Mouse (Mus musculus): ENCODE data around the gene Bphl. TPM values are rescaled to one million over a fixed set of nuclear protein-coding genes. Genes with fewer than 3 reads are reported as not detected.
A peak's percentile ranks its signal among the peaks of the same experiment; 100 is the strongest.

Gene Bphl
- polyA plus RNA-seq, 1 experiment from 2014 or later = 30.3 TPM

DNA sequence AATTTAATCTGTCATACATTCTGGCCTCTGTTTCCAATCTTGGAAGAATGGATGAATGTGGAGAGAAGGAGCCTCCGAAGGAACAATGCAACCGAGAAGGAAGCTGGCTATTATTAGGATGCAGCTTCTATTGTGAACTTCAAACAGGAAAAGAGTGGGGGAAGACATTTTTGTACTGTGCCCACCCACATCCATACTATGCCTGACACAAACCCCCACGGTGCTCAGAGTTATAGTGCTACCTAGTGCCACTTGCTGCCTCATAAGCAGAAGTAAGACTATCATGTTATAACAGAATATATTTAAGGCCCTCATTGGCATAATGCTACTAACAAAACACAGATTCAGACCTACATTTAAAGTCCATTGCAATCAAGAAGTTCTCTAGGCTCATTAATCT is 52.0 kb downstream of the Bphl start:
- Histone ChIP-seq H3K4me1 (replicated peaks; ENCODE audit: control insufficient read depth, insufficient read depth, low read length) (no peaks in the 10 kb centered on the region), H3K9ac (ENCODE audit: low read depth, low read length) (no peak overlapping the region), H3K36me3 (ENCODE audit: control insufficient read depth, insufficient read depth, low read length) (no peaks in the 10 kb centered on the region), H3K4me3 (ENCODE audit: low read depth, low read length) (no peak overlapping the region), H3K4me2 (replicated peaks; ENCODE audit: low read depth, low read length) (no peak overlapping the region), H3K27me3 (ENCODE audit: control insufficient read depth, insufficient read depth, low read length) (no peaks in the 10 kb centered on the region), H3K27ac (ENCODE audit: low read depth, low read length) (peak overlapping the region; percentile 52), H3K9me3 (ENCODE audit: control insufficient read depth, low read length) (no peaks in the 10 kb centered on the region)
- ATAC-seq (ENCODE audit: low FRiP score) (no peak; the same call in 1 of the 2 replicates), DNase-seq (ENCODE audit: low spot score) (no peak)
- 58% methylated on average over 3 of the region's 3 CpGs for WGBS

DNA sequence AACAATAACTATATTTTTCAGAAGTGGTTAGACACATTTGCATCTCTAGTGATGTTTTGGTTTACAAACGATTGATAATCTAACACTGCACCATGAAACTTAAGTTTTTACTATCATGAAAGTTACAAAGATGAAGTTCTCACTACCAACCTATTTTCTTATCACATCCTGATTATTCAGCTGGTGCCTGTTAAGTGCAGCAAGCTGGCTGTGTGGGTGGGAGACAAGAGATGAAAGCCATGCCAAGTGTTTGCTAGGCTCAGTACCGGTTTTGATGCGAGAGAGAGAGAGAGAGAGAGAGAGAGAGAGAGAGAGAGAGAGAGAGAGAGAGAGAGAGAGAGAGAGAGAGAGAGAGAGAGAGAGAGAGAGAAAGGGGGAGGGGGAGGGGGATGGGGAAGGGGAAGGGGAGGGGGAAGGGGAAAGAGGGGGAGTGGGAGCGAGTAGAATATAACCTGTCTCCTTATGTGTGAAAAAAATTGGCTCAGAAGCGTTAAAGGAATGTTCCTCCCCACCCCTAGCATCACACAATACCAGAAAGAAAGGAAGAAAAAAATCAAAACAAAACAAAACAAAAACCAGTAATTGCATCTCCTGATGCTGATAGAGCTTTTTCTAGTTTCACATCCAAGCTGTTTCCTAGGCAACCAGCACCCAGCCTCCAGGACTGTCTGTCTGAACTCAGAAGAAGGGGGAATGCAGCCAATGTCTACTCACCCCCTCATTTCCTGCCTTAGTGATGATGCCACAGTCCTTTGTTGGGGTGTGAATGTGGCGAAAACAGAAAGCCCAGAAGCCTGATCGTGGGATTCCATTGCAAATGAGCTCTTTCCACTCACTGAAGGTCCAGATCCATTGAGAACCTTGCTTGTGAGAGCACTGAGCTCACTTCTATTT is 58.4 kb downstream of the Bphl start:
- Histone ChIP-seq H3K27ac (ENCODE audit: low read depth, low read length) (peak overlapping the region; percentile 59), H3K27me3 (ENCODE audit: control insufficient read depth, insufficient read depth, low read length) (no peaks in the 10 kb centered on the region), H3K9me3 (ENCODE audit: control insufficient read depth, low read length) (no peaks in the 10 kb centered on the region), H3K4me3 (ENCODE audit: low read depth, low read length) (no peak overlapping the region), H3K9ac (ENCODE audit: low read depth, low read length) (no peak overlapping the region), H3K4me1 (replicated peaks; ENCODE audit: control insufficient read depth, insufficient read depth, low read length) (no peaks in the 10 kb centered on the region; the same call in 1 of the 2 replicates), H3K4me2 (replicated peaks; ENCODE audit: low read depth, low read length) (no peak overlapping the region), H3K36me3 (ENCODE audit: control insufficient read depth, insufficient read depth, low read length) (no peaks in the 10 kb centered on the region)
- WGBS = 33% methylated on average over 6 of the region's 7 CpGs
- DNase-seq (ENCODE audit: low spot score) = peak; percentile 62
- ATAC-seq (ENCODE audit: low FRiP score) = peak; percentile 95

DNA sequence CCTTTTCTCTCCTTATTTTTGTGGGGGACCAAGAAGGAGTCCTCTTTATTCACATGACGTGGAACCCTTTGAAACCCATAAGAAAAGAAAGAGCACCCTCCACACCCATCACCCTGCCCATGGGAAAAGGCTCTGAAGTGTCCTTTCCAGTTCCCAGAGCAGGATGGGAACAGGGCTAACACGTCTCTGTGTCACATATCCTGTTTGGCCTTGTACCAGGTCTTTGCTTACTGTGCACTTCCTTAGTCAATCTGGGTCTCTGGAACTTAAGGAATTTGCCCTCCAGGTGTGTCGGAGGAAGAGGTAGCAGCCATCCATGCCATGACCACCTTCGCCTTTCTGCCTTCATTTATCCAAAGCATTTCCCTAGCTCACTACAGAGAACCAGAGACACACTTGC is 59.1 kb downstream of the Bphl start:
- WGBS = 54% methylated on average over 4 of the region's 4 CpGs
- H3K4me3 ChIP-seq (ENCODE audit: low read depth, low read length) = no peak overlapping the region
- H3K27ac ChIP-seq (ENCODE audit: low read depth, low read length) = peak overlapping the region; percentile 59
- DNase-seq (ENCODE audit: low spot score) (no peak), ATAC-seq (ENCODE audit: low FRiP score) (peak; percentile 71)
- H3K4me1 ChIP-seq (replicated peaks; ENCODE audit: control insufficient read depth, insufficient read depth, low read length) = no peaks in the 10 kb centered on the region; the same call in 1 of the 2 replicates
- no peaks in the 10 kb centered on the region for H3K9me3 ChIP-seq (ENCODE audit: control insufficient read depth, low read length)
- H3K4me2 ChIP-seq (replicated peaks; ENCODE audit: low read depth, low read length) = no peak overlapping the region
- no peaks in the 10 kb centered on the region for H3K36me3 ChIP-seq (ENCODE audit: control insufficient read depth, insufficient read depth, low read length)
- no peaks in the 10 kb centered on the region for H3K27me3 ChIP-seq (ENCODE audit: control insufficient read depth, insufficient read depth, low read length)
- H3K9ac ChIP-seq (ENCODE audit: low read depth, low read length) = no peak overlapping the region

DNA sequence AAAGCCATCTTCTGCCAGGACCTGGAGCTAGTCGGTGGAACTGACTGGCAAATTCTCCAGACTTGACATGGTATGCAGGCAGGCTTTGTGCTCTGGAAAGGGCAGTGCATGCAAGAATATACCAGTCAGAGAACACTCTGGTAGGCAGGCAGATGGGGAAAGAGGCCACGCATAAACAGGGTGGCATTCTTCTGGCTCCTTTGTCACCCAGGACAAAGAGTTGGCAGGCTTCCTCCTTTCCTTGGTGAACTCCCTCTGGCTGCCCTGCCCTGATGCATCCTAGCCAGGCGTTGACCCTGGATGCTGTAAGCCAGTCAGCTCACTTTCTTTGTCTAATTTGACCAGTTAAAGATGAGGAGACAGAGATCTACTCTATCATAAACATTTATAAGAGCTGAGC is 59.7 kb downstream of the Bphl start:
- H3K4me2 ChIP-seq (replicated peaks; ENCODE audit: low read depth, low read length) = no peak overlapping the region
- no peak overlapping the region for H3K4me3 ChIP-seq (ENCODE audit: low read depth, low read length)
- H3K36me3 ChIP-seq (ENCODE audit: control insufficient read depth, insufficient read depth, low read length) = no peaks in the 10 kb centered on the region
- H3K9me3 ChIP-seq (ENCODE audit: control insufficient read depth, low read length) = no peaks in the 10 kb centered on the region
- no peak for DNase-seq (ENCODE audit: low spot score)
- H3K27ac ChIP-seq (ENCODE audit: low read depth, low read length) = peak overlapping the region; percentile 59; the same call in 1 of the 2 replicates
- H3K9ac ChIP-seq (ENCODE audit: low read depth, low read length) = no peak overlapping the region
- H3K27me3 ChIP-seq (ENCODE audit: control insufficient read depth, insufficient read depth, low read length) = no peaks in the 10 kb centered on the region
- WGBS = 67% methylated on average over 3 of the region's 3 CpGs
- no peaks in the 10 kb centered on the region; the same call in 1 of the 2 replicates for H3K4me1 ChIP-seq (replicated peaks; ENCODE audit: control insufficient read depth, insufficient read depth, low read length)
- ATAC-seq (ENCODE audit: low FRiP score) = no peak

DNA sequence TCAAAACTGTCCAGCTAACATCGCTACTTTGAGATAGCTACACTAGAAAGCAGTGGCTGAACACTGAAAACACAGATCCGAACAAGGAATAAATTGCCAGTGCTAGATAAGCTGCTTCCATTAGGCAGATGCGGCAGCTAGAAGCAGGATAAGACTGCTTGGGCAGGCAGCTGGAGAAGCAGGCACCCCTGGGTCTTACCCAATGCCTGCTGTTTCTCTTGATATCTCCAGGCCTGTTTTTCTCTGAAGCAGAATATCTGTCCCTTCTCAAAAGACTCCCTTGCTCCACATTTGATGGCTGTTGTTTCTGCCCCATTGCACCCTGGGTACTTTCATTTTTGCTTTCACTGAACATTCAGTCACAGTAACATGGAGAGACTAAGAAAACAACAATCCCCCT is 63.3 kb downstream of the Bphl start:
- Histone ChIP-seq H3K36me3 (ENCODE audit: control insufficient read depth, insufficient read depth, low read length) (no peaks in the 10 kb centered on the region), H3K4me3 (ENCODE audit: low read depth, low read length) (no peak overlapping the region), H3K4me2 (replicated peaks; ENCODE audit: low read depth, low read length) (no peak overlapping the region), H3K27ac (ENCODE audit: low read depth, low read length) (no peak overlapping the region), H3K4me1 (replicated peaks; ENCODE audit: control insufficient read depth, insufficient read depth, low read length) (no peaks in the 10 kb centered on the region; the same call in 1 of the 2 replicates), H3K9me3 (ENCODE audit: control insufficient read depth, low read length) (no peaks in the 10 kb centered on the region), H3K9ac (ENCODE audit: low read depth, low read length) (no peak overlapping the region), H3K27me3 (ENCODE audit: control insufficient read depth, insufficient read depth, low read length) (no peaks in the 10 kb centered on the region)
- 81% methylated on average over 3 of the region's 3 CpGs for WGBS
- DNase-seq (ENCODE audit: low spot score) (no peak), ATAC-seq (ENCODE audit: low FRiP score) (no peak)

DNA sequence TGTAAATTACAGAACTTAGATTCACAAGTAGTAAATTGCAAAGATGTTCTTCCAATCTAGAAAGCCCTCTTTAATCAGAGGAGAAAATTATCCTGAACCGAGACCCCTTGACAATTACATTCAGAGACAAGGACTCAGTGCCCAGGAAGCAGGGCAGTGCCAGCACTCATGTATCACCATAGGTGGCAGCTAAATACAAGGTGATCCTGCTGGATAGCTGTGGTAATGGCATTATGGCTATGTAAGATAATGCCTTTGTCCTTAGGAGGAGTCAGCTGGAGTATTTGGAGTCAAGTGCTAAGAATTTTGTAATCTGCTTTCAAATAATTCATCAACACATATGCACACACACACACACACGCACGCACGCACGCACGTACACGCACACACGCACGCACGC is 63.9 kb downstream of the Bphl start:
- H3K4me2 ChIP-seq (replicated peaks; ENCODE audit: low read depth, low read length) = no peak overlapping the region
- H3K9me3 ChIP-seq (ENCODE audit: control insufficient read depth, low read length) = no peaks in the 10 kb centered on the region
- no peak overlapping the region for H3K4me3 ChIP-seq (ENCODE audit: low read depth, low read length)
- H3K9ac ChIP-seq (ENCODE audit: low read depth, low read length) = no peak overlapping the region
- H3K27me3 ChIP-seq (ENCODE audit: control insufficient read depth, insufficient read depth, low read length) = no peaks in the 10 kb centered on the region
- DNase-seq (ENCODE audit: low spot score) (no peak), ATAC-seq (ENCODE audit: low FRiP score) (no peak)
- H3K27ac ChIP-seq (ENCODE audit: low read depth, low read length) = no peak overlapping the region
- WGBS = 95% methylated on average over 10 of the region's 10 CpGs
- H3K36me3 ChIP-seq (ENCODE audit: control insufficient read depth, insufficient read depth, low read length) = no peaks in the 10 kb centered on the region
- H3K4me1 ChIP-seq (replicated peaks; ENCODE audit: control insufficient read depth, insufficient read depth, low read length) = no peaks in the 10 kb centered on the region

DNA sequence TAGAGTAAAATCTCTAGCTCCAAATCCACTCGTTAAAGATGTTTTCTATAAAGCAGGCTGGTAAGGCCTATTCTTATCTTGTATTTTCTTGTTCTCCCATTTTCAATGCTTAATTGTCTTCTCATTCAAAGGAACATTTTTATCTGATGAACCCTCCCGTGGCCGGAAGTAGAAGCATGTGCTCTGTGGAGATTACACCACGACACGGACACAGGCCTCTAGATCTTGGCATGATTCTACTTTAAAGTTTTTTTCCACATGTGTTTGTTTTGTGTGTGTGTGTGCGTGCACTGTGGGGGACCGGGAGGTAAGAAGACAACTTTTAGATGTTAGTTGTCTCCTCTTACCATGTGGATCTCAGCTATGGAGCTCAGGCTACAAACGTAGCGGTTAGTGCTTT is 64.5 kb downstream of the Bphl start:
- Histone ChIP-seq H3K9me3 (ENCODE audit: control insufficient read depth, low read length) (no peaks in the 10 kb centered on the region), H3K4me3 (ENCODE audit: low read depth, low read length) (no peak overlapping the region), H3K27ac (ENCODE audit: low read depth, low read length) (no peak overlapping the region), H3K4me2 (replicated peaks; ENCODE audit: low read depth, low read length) (no peak overlapping the region), H3K9ac (ENCODE audit: low read depth, low read length) (no peak overlapping the region), H3K27me3 (ENCODE audit: control insufficient read depth, insufficient read depth, low read length) (no peaks in the 10 kb centered on the region), H3K4me1 (replicated peaks; ENCODE audit: control insufficient read depth, insufficient read depth, low read length) (no peaks in the 10 kb centered on the region), H3K36me3 (ENCODE audit: control insufficient read depth, insufficient read depth, low read length) (no peaks in the 10 kb centered on the region)
- ATAC-seq (ENCODE audit: low FRiP score) (no peak), DNase-seq (ENCODE audit: low spot score) (no peak)
- 88% methylated on average over 9 of the region's 9 CpGs for whole genome bisulfite sequencing

DNA sequence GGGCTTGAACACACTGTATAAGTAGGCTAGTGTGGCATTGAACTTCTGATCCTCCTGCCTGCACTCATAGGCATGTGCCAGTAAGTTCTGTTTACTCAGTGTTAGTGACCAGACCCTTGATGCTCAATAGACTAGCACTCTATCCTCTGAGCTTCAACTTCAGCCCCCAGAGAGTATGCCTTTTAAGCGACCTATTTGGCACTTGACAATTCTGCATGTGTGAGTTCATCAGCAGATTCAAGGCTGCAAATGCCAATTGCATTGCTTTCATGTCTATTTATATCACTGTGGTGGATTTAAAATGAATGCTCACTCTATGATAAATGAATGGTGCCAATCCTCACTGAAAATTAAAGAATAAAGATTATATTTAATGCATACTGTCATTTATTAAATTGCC is 68.0 kb downstream of the Bphl start:
- WGBS = 90% methylated on average over 1 of the region's 1 CpGs
- no peak overlapping the region for H3K27ac ChIP-seq (ENCODE audit: low read depth, low read length)
- no peak for ATAC-seq (ENCODE audit: low FRiP score)

DNA sequence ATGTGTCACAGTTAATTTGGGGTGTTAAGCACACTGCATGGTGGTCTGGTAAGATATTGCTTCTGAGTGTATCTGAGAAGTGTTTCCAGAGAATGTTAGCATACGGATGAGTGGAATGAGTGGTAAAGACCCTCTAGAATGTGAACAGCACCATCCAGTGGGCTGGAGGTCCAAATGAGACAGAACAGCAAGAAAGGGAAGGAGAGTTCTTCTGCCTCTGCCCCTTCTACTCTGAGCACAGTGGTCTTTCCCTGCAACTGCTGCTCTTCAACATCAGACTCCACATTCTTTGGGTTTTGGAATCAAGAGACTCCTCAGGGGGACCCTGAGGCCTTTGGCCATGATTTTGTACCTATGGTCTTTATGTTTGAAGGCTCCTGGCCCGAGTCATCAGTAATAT is 68.9 kb downstream of the Bphl start:
- Histone ChIP-seq H3K9me3 (ENCODE audit: control insufficient read depth, low read length) (no peaks in the 10 kb centered on the region), H3K4me1 (replicated peaks; ENCODE audit: control insufficient read depth, insufficient read depth, low read length) (no peaks in the 10 kb centered on the region), H3K4me3 (ENCODE audit: low read depth, low read length) (no peak overlapping the region), H3K4me2 (replicated peaks; ENCODE audit: low read depth, low read length) (no peak overlapping the region), H3K9ac (ENCODE audit: low read depth, low read length) (no peak overlapping the region), H3K36me3 (ENCODE audit: control insufficient read depth, insufficient read depth, low read length) (no peaks in the 10 kb centered on the region), H3K27me3 (ENCODE audit: control insufficient read depth, insufficient read depth, low read length) (no peaks in the 10 kb centered on the region), H3K27ac (ENCODE audit: low read depth, low read length) (no peak overlapping the region)
- DNase-seq (ENCODE audit: low spot score) (no peak), ATAC-seq (ENCODE audit: low FRiP score) (no peak)
- WGBS = 74% methylated on average over 2 of the region's 2 CpGs

More for the DNA sequence above, 68.0 kb downstream of the Bphl start:
- DNase-seq (ENCODE audit: low spot score) = no peak
- Histone ChIP-seq H3K27me3 (ENCODE audit: control insufficient read depth, insufficient read depth, low read length) (no peaks in the 10 kb centered on the region), H3K36me3 (ENCODE audit: control insufficient read depth, insufficient read depth, low read length) (no peaks in the 10 kb centered on the region), H3K9ac (ENCODE audit: low read depth, low read length) (no peak overlapping the region), H3K4me1 (replicated peaks; ENCODE audit: control insufficient read depth, insufficient read depth, low read length) (no peaks in the 10 kb centered on the region), H3K9me3 (ENCODE audit: control insufficient read depth, low read length) (no peaks in the 10 kb centered on the region), H3K4me2 (replicated peaks; ENCODE audit: low read depth, low read length) (no peak overlapping the region), H3K4me3 (ENCODE audit: low read depth, low read length) (no peak overlapping the region)

Data from hindbrain, embryonic 11.5 days (tissue).